Mouse (Mus musculus) ES-E14 (cell line): ENCODE measurements around the gene Ddx21.

Experiments
- CHD2 ChIP-seq: IDR thresholded peaks from 2 replicates; pipeline ENCODE4 v1.6.1; 2014; ENCODE audit warnings: mild to moderate bottlenecking, low read depth, low read length, inconsistent platforms
- MAFK ChIP-seq: IDR thresholded peaks from 2 replicates; pipeline ENCODE4 v1.6.1; 2014; ENCODE audit warnings: mild to moderate bottlenecking, low read depth, low read length, inconsistent platforms; ENCODE audit not compliant: insufficient read depth
- ZC3H11A ChIP-seq: IDR thresholded peaks from 2 replicates; pipeline ENCODE4 v1.6.1; 2012; ENCODE audit warnings: low read depth, mild to moderate bottlenecking, inconsistent platforms, low read length, borderline replicate concordance

DNA sequence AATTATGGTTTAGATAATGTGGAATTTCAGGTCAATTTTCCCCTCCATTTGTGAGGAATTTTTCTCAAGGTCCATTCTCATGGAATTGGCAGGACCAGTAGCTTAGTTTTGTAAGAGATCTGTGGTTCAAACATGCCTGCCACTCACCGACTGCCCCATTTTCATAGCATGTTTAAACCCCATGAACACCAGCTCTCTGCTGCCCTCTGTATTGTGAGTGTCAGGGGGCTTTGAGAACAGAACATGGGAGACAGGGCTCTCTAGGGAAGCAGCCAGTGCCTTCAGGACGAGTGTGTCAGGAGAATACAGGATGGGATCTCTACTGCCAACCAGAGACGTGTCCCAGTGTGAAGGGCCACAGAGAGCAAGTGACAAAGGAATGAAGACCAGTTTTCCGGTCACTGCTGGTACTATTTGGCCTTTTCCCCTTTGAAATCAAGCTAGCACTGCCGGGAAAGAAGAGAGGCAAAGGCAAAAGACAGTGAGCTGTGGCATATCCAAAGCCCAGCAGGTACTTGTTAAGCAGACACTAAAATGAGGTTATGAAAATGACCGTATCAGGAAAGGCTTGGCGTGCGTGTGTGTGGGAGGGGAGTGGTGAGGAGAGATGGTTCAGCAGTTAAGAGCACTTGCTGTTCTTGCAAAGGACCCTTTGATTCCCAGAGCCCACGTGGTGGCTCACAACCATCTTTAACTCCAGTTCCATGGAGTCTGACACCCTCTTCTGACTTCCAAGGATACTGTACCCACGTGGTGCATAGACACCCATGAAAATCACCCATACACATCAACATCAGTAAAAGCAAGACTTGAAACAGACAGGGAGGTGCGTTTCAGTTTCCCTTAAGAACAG is 46.1 kb downstream of the Ddx21 start:
- TF ChIP-seq ZC3H11A (no peak), CHD2 (no peak), MAFK (no peak)
